Mouse (Mus musculus): Measurements from ENCODE around the gene Prkra. TPM values are rescaled to one million over a fixed set of nuclear protein-coding genes. Genes with fewer than 3 reads are reported as not detected.

The Prkra gene
- total and polyA plus RNA-seq, 3 experiments: 7.0 to 13.7 (median 8.4) TPM

GRCm38 (mm10) chr2:76621724-76622123, 26.1 kb downstream of the Prkra start:
- in situ Hi-C loops (cut with MboI; ENCODE audit: low pct_ligation_motif_present, low pct_unique_long_range_greater_than_20kb, low sequenced_read_pairs): no loop called here
- no peak for TF ChIP-seq POLR2A (IDR thresholded peaks at IDR 0.05; ENCODE audit: low read depth, low read length)
- TF ChIP-seq USF2 (conservative IDR thresholded peaks at IDR 0.05; ENCODE audit: low read depth, low read length): no peak
- no peak for TF ChIP-seq JUN (IDR thresholded peaks at IDR 0.05; ENCODE audit: insufficient read depth, low read depth, low read length)
- TF ChIP-seq PAX5 (IDR thresholded peaks at IDR 0.05; ENCODE audit: low read length): no peak
- TF ChIP-seq RAD21 (IDR thresholded peaks at IDR 0.05; ENCODE audit: low read depth, low read length): no peak
- TF ChIP-seq UBTF (IDR thresholded peaks at IDR 0.05; ENCODE audit: low read depth, low read length): no peak
- no peak for TF ChIP-seq ELF1 (IDR thresholded peaks at IDR 0.05; ENCODE audit: low read depth, low read length)
- no peak for TF ChIP-seq NRF1 (IDR thresholded peaks at IDR 0.05; ENCODE audit: low read depth, low read length)

DNA sequence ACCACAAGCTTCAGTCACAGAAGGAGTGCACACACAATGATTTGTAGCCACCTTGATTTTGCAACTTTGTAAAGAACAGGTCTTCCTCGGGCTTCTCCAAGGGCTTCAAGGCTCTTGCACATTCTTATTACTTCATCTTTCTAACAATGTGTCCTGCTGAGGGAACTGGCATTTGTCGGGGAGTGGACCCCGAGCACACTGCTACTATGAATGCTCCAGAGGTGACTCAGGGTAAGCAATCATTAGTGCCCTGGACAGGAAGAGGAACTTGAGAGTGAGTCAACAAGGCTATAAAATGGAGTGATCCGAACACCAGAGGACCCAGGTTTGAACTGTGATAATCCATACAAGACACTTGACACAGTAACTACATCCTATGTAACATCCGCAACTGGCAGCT, 27.6 kb downstream of the Prkra start:
- TF ChIP-seq MAFK (IDR thresholded peaks at IDR 0.05; ENCODE audit: insufficient replicate concordance, low read length): no peak
- TF ChIP-seq PAX5 (IDR thresholded peaks at IDR 0.05; ENCODE audit: low read length): no peak
- no peak for TF ChIP-seq ELF1 (IDR thresholded peaks at IDR 0.05; ENCODE audit: low read depth, low read length)
- TF ChIP-seq USF1 (IDR thresholded peaks at IDR 0.05; ENCODE audit: low read depth, low read length): no peak
- TF ChIP-seq NRF1 (IDR thresholded peaks at IDR 0.05; ENCODE audit: low read depth, low read length): no peak
- TF ChIP-seq MXI1 (IDR thresholded peaks at IDR 0.05; ENCODE audit: low read depth, low read length): no peak
- TF ChIP-seq ZMIZ1 (IDR thresholded peaks at IDR 0.05; ENCODE audit: low read depth, low read length): no peak
- no peak for TF ChIP-seq CTCF (conservative IDR thresholded peaks at IDR 0.05 in 1 of 2, IDR thresholded peaks at IDR 0.05 in 1 of 2; ENCODE audit: low read depth in 2 of 2, low read length in 2 of 2)
- no peak for TF ChIP-seq RCOR1 (conservative IDR thresholded peaks at IDR 0.05; ENCODE audit: low read depth, low read length)
- no peak for TF ChIP-seq CHD1 (IDR thresholded peaks at IDR 0.05; ENCODE audit: low read depth, low read length)
- no peak for TF ChIP-seq TBP (conservative IDR thresholded peaks at IDR 0.05; ENCODE audit: low read depth, low read length)
- TF ChIP-seq MEF2A (IDR thresholded peaks at IDR 0.05; ENCODE audit: borderline replicate concordance, low read depth, low read length): no peak
- no peak for TF ChIP-seq RAD21 (IDR thresholded peaks at IDR 0.05; ENCODE audit: low read depth, low read length)
- TF ChIP-seq ETS1 (conservative IDR thresholded peaks at IDR 0.05; ENCODE audit: low read depth, low read length): no peak
- TF ChIP-seq E2F4 (IDR thresholded peaks at IDR 0.05; ENCODE audit: insufficient replicate concordance, low read depth, low read length): no peak
- TF ChIP-seq MAX (IDR thresholded peaks at IDR 0.05; ENCODE audit: low read length): no peak
- TF ChIP-seq TCF12 (IDR thresholded peaks at IDR 0.05; ENCODE audit: low read depth, low read length): no peak
- H3K4me3 ChIP-seq (replicated peaks in 1 of 3; ENCODE audit: low read depth in 2 of 3, low read length in 2 of 3, poor library complexity in 1 of 3): no peak overlapping the region
- in situ Hi-C loops (cut with MboI; ENCODE audit: low pct_ligation_motif_present, low pct_unique_long_range_greater_than_20kb, low sequenced_read_pairs): no loop called here
- dilution Hi-C loops (cut with MboI; ENCODE audit: extremely low pct_ligation_motif_present, extremely low pct_unique_long_range_greater_than_20kb, low sequenced_read_pairs): no loop called here
- H3K4me1 ChIP-seq (ENCODE audit: control insufficient read depth in 1 of 2, insufficient read depth in 2 of 2): no peaks in the 10 kb centered on the region
- H3K36me3 ChIP-seq (replicated peaks in 1 of 2; ENCODE audit: control insufficient read depth in 1 of 2, insufficient read depth in 1 of 2, low read length in 1 of 2): peaks cover 0 to 3% of the 10 kb centered on the region in 2 experiments
- H3K9ac ChIP-seq (ENCODE audit: insufficient read depth, low read depth): no peak overlapping the region
- no peak overlapping the region for H3K27ac ChIP-seq (ENCODE audit: insufficient read depth, low read depth)
- H3K9me3 ChIP-seq (replicated peaks; ENCODE audit: low read length): peaks cover 2% of the 10 kb centered on the region
- no peak overlapping the region for H3K4me2 ChIP-seq (ENCODE audit: insufficient read depth, low read depth, poor library complexity, severe bottlenecking)
- DNase-seq (ENCODE audit: extremely low read depth): no peak
- no peaks in the 10 kb centered on the region for H3K27me3 ChIP-seq (replicated peaks)
- no peaks in the 10 kb centered on the region for H3K79me2 ChIP-seq (replicated peaks; ENCODE audit: control insufficient read depth, extremely low read depth, insufficient read depth, poor library complexity, severe bottlenecking)

More at GRCm38 (mm10) chr2:76621724-76622123, 26.1 kb downstream of the Prkra start:
- Histone ChIP-seq H3K9me3 (replicated peaks; ENCODE audit: low read length) (peaks cover 2% of the 10 kb centered on the region), H3K36me3 (replicated peaks in 1 of 2; ENCODE audit: control insufficient read depth in 1 of 2, insufficient read depth in 1 of 2, low read length in 1 of 2) (peaks cover 0 to 3% of the 10 kb centered on the region in 2 experiments), H3K4me2 (ENCODE audit: insufficient read depth, low read depth, poor library complexity, severe bottlenecking) (no peak overlapping the region), H3K9ac (ENCODE audit: insufficient read depth, low read depth) (no peak overlapping the region), H3K79me2 (replicated peaks; ENCODE audit: control insufficient read depth, extremely low read depth, insufficient read depth, poor library complexity, severe bottlenecking) (no peaks in the 10 kb centered on the region), H3K4me1 (ENCODE audit: control insufficient read depth in 1 of 2, insufficient read depth in 2 of 2) (no peaks in the 10 kb centered on the region), H3K4me3 (replicated peaks in 1 of 3; ENCODE audit: low read depth in 2 of 3, low read length in 2 of 3, poor library complexity in 1 of 3) (no peak overlapping the region), H3K27me3 (replicated peaks) (no peaks in the 10 kb centered on the region), H3K27ac (ENCODE audit: insufficient read depth, low read depth) (no peak overlapping the region)
- no peak for DNase-seq (ENCODE audit: extremely low read depth)
- dilution Hi-C loops (cut with MboI; ENCODE audit: extremely low pct_ligation_motif_present, extremely low pct_unique_long_range_greater_than_20kb, low sequenced_read_pairs): no loop called here

Measured in CH12.LX (cell line).